ENCODE assay signal across 8 mouse cellular contexts in the genomic region with DNA sequence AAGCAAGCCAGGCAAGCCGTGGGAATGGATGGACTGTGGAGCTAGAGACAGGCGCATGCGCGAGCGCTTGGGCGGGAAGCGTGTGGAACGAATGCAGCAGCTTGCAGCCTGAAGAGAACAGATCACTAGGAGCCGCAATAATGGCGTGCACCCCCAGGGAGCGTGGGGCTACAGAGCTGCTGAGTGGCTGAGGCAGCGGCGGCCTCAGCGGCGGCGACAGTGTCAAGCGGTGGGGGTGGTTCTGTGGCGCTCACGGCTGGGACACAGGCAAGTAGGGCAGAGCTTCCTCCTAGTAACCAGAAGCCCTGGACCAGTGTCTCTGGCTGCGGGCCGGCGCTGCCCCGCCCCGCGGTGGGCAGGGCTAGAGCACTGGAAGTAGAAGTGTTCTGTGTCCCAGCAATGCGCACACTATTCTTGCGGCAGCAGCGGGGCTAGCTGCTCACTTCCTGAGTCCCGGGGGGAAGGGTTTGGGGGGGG. TPM values are rescaled to one million over a fixed set of nuclear protein-coding genes. Genes with fewer than 3 reads are reported as not detected.
DNase-seq lines count a peak whose midpoint lies in the region; ATAC-seq and TF ChIP-seq lines count a peak whose summit lies in the region.

No protein-coding gene starts in this region.

- H3K27ac ChIP-seq in MEL (ENCODE audit: control insufficient read depth, low read depth, low read length): peak overlapping the region; percentile 83
- peak overlapping the region; percentile 14 for H3K27ac ChIP-seq in cerebellum, adult 2 months (ENCODE audit: insufficient read depth, low read length)
- H3K27ac ChIP-seq in hindbrain, embryonic 10.5 days: peak overlapping the region; percentile 95
- H3K27ac ChIP-seq in lung, postnatal 0 days (ENCODE audit: low read length): peak overlapping the region; percentile 78

- TF ChIP-seq POLR2A in MEL (IDR thresholded peaks at IDR 0.05; ENCODE audit: control insufficient read depth in 1 of 2, insufficient read depth in 1 of 2, low read depth in 1 of 2, low read length in 2 of 2, poor library complexity in 1 of 2): peak in 1 of 2 experiments; percentile 76; a peak in 2 of 4 replicates
- peak; percentile 57 for TF ChIP-seq POLR2A in cerebellum, adult 2 months (IDR thresholded peaks at IDR 0.05; ENCODE audit: borderline replicate concordance, insufficient read depth, low read length)

- H3K4me2 ChIP-seq in lung, postnatal 0 days (replicated peaks; ENCODE audit: low read depth, low read length): peak overlapping the region; percentile 82

- H3K4me1 ChIP-seq in MEL (ENCODE audit: control insufficient read depth in 1 of 2, insufficient read depth in 2 of 2, low read length in 2 of 2): peaks cover 2 to 6% of the 10 kb centered on the region in 2 experiments
- no peaks in the 10 kb centered on the region; the same call in 1 of the 2 replicates for H3K4me1 ChIP-seq in cerebellum, adult 2 months (ENCODE audit: control insufficient read depth, insufficient read depth, low read length)
- H3K4me1 ChIP-seq in hindbrain, embryonic 10.5 days (replicated peaks): peaks cover 10% of the 10 kb centered on the region
- H3K4me1 ChIP-seq in lung, postnatal 0 days (ENCODE audit: insufficient read depth, low read depth, low read length): peaks cover 2% of the 10 kb centered on the region; the same call in 1 of the 2 replicates

- H3K9me3 ChIP-seq in MEL (replicated peaks; ENCODE audit: insufficient read depth, low read length): no peaks in the 10 kb centered on the region
- no peaks in the 10 kb centered on the region for H3K9me3 ChIP-seq in hindbrain, embryonic 10.5 days
- no peaks in the 10 kb centered on the region for H3K9me3 ChIP-seq in lung, postnatal 0 days (ENCODE audit: low read length)

- H3K36me3 ChIP-seq in MEL (ENCODE audit: control insufficient read depth in 1 of 2, insufficient read depth in 2 of 2, low read length in 2 of 2): peaks cover 0 to 2% of the 10 kb centered on the region in 2 experiments; a peak in 1 of 4 replicates
- H3K36me3 ChIP-seq in hindbrain, embryonic 10.5 days: no peaks in the 10 kb centered on the region
- no peaks in the 10 kb centered on the region for H3K36me3 ChIP-seq in lung, postnatal 0 days (ENCODE audit: insufficient read depth, low read length)

- peak overlapping the region; percentile 70 to 97 for H3K4me3 ChIP-seq in MEL (ENCODE audit: control insufficient read depth in 1 of 2, insufficient read depth in 1 of 2, low read depth in 2 of 2, low read length in 2 of 2)
- peak overlapping the region; percentile 54 for H3K4me3 ChIP-seq in cerebellum, adult 2 months (replicated peaks; ENCODE audit: insufficient read depth, low read depth, low read length)
- peak overlapping the region; percentile 63 for H3K4me3 ChIP-seq in hindbrain, embryonic 10.5 days
- H3K4me3 ChIP-seq in lung, postnatal 0 days (ENCODE audit: low read depth, low read length): peak overlapping the region; percentile 45

- no peaks in the 10 kb centered on the region; the same call in 1 of the 2 replicates for H3K79me2 ChIP-seq in MEL (ENCODE audit: control insufficient read depth, insufficient read depth, low read length, poor library complexity)

- peaks cover 0 to 2% of the 10 kb centered on the region in 2 experiments; a peak in 2 of 4 replicates for H3K27me3 ChIP-seq in MEL (ENCODE audit: control insufficient read depth in 1 of 2, insufficient read depth in 2 of 2, low read length in 2 of 2)
- no peaks in the 10 kb centered on the region for H3K27me3 ChIP-seq in cerebellum, adult 2 months (ENCODE audit: control insufficient read depth, insufficient read depth, low read length)
- H3K27me3 ChIP-seq in hindbrain, embryonic 10.5 days (ENCODE audit: insufficient read depth, poor library complexity, severe bottlenecking): 0 out of 2 replicates have a peak, but pooled peaks cover 3% of the 10 kb centered on the region
- H3K27me3 ChIP-seq in lung, postnatal 0 days (replicated peaks; ENCODE audit: insufficient read depth, low read length): no peaks in the 10 kb centered on the region

- TF ChIP-seq CTCF in MEL (IDR thresholded peaks at IDR 0.05 in 2 of 3, conservative IDR thresholded peaks at IDR 0.05 in 1 of 3; ENCODE audit: control insufficient read depth in 1 of 3, insufficient read depth in 1 of 3, low read depth in 2 of 3, low read length in 3 of 3, poor library complexity in 1 of 3, severe bottlenecking in 1 of 3): no peak
- TF ChIP-seq CTCF in cerebellum, adult 2 months (IDR thresholded peaks at IDR 0.05; ENCODE audit: borderline replicate concordance, insufficient read depth, low read depth, low read length): no peak
- TF ChIP-seq CTCF in lung, postnatal 0 days (IDR thresholded peaks at IDR 0.05): peak; percentile 36

- TF ChIP-seq RAD21 in MEL (IDR thresholded peaks at IDR 0.05; ENCODE audit: low read depth, low read length): no peak

- H3K9ac ChIP-seq in MEL (ENCODE audit: control insufficient read depth, low read depth, low read length, poor library complexity, severe bottlenecking): peak overlapping the region; percentile 74
- H3K9ac ChIP-seq in lung, postnatal 0 days (replicated peaks; ENCODE audit: low read depth): peak overlapping the region; percentile 44; the same call in 1 of the 2 replicates

- WGBS in cerebellum, adult 2 months: under 1% methylated on average over 29 of the region's 29 CpGs
- under 1% methylated on average over 29 of the region's 29 CpGs for WGBS in hindbrain, embryonic 10.5 days
- WGBS in lung, postnatal 0 days: under 1% methylated on average over 28 of the region's 29 CpGs

- peak; percentile 96 for DNase-seq in MEL (ENCODE audit: low read depth, low spot score)
- peak; percentile 93 to 95 for DNase-seq in cerebellum, adult 2 months
- peak; percentile 92 for DNase-seq in forelimb bud, embryonic 11.5 days (ENCODE audit: low read depth, low spot score)
- peak; percentile 95 for DNase-seq in hindbrain, embryonic 10.5 days (ENCODE audit: low spot score)
- DNase-seq in layer of hippocampus, adult 9-11 months: peak; percentile 94
- peak; percentile 93 for DNase-seq in lung, postnatal 0 days (ENCODE audit: low spot score)
- peak; percentile 75 for DNase-seq in ovary, postnatal 14 days (ENCODE audit: low spot score)
- DNase-seq in thymus, postnatal 14 days: peak; percentile 86

- TF ChIP-seq EP300 in MEL (IDR thresholded peaks at IDR 0.05; ENCODE audit: low read depth in 1 of 2, low read length in 2 of 2): no peak; a peak in 1 of 4 replicates
- TF ChIP-seq EP300 in lung, postnatal 0 days (IDR thresholded peaks at IDR 0.05): no peak

- ATAC-seq in lung, postnatal 0 days: peak; percentile 98

TF ChIP-seq in MEL, 35 proteins besides CTCF, POLR2A, EP300 and RAD21 (continues in another document):
- TF ChIP-seq E2F4 (IDR thresholded peaks at IDR 0.05; ENCODE audit: borderline replicate concordance, low read depth, low read length) (peak; percentile 93; the same call in 1 of the 2 replicates), MAX (IDR thresholded peaks at IDR 0.05; ENCODE audit: low read length) (peak; percentile 87), NELFE (IDR thresholded peaks at IDR 0.05; ENCODE audit: low read depth, low read length) (peak; percentile 33; the same call in 1 of the 2 replicates), ZMIZ1 (IDR thresholded peaks at IDR 0.05; ENCODE audit: low read depth, low read length) (peak; percentile 83), GATA1 (IDR thresholded peaks at IDR 0.05; ENCODE audit: low read depth, low read length) (no peak), HCFC1 (IDR thresholded peaks at IDR 0.05; ENCODE audit: low read depth, low read length) (peak; percentile 35; the same call in 1 of the 2 replicates), TCF12 (IDR thresholded peaks at IDR 0.05; ENCODE audit: low read depth, low read length) (no peak), POLR2AphosphoS2 (IDR thresholded peaks at IDR 0.05; ENCODE audit: low read length) (peak; percentile 63; the same call in 1 of the 2 replicates), MAZ (IDR thresholded peaks at IDR 0.05; ENCODE audit: low read depth, low read length) (peak; percentile 72; the same call in 1 of the 2 replicates)

RNA-seq across cellular contexts. Expression of a gene that starts 7.3 kb away (rescaled TPM):
- total RNA-seq in MEL (2012; rRNA removed): not detected in 2 replicates
- polyA plus RNA-seq in MEL (2012; ENCODE audit: insufficient read depth in 1 of 2, insufficient read length in 2 of 2, low read depth in 1 of 2, low replicate concordance in 2 of 2, missing spikeins in 1 of 2): not detected
- not detected in 2 replicates for polyA plus RNA-seq in cerebellum, adult 2 months (2012; rRNA removed)
- not detected in 2 replicates for polyA plus RNA-seq in hindbrain, embryonic 10.5 days (2016; fragmentation: Nextera tagmentation; extraction: Ambion mirVana)
- 0.35 and 0.64 TPM in 2 replicates for polyA plus RNA-seq in lung, postnatal 0 days (2015; fragmentation: Nextera tagmentation; extraction: Ambion mirVana)

RNA-seq across cellular contexts. Expression of a gene that starts 16.9 kb away (rescaled TPM):
- not detected in 2 replicates for total RNA-seq in MEL (2012; rRNA removed)
- not detected for polyA plus RNA-seq in MEL (2012; ENCODE audit: insufficient read depth in 1 of 2, insufficient read length in 2 of 2, low read depth in 1 of 2, low replicate concordance in 2 of 2, missing spikeins in 1 of 2)
- polyA plus RNA-seq in cerebellum, adult 2 months (2012; rRNA removed): not detected in 2 replicates
- not detected in 2 replicates for polyA plus RNA-seq in hindbrain, embryonic 10.5 days (2016; fragmentation: Nextera tagmentation; extraction: Ambion mirVana)
- not detected in 2 replicates for polyA plus RNA-seq in lung, postnatal 0 days (2015; fragmentation: Nextera tagmentation; extraction: Ambion mirVana)

RNA-seq across cellular contexts. Expression of a gene that starts 30.5 kb away (rescaled TPM):
- not detected in 2 replicates for total RNA-seq in MEL (2012; rRNA removed)
- polyA plus RNA-seq in MEL (2012; ENCODE audit: insufficient read depth in 1 of 2, insufficient read length in 2 of 2, low read depth in 1 of 2, low replicate concordance in 2 of 2, missing spikeins in 1 of 2): not detected
- polyA plus RNA-seq in cerebellum, adult 2 months (2012; rRNA removed): not detected in 2 replicates
- not detected in 2 replicates for polyA plus RNA-seq in hindbrain, embryonic 10.5 days (2016; fragmentation: Nextera tagmentation; extraction: Ambion mirVana)
- polyA plus RNA-seq in lung, postnatal 0 days (2015; fragmentation: Nextera tagmentation; extraction: Ambion mirVana): not detected in 2 replicates

RNA-seq across cellular contexts. Expression of a gene that starts 43.9 kb away (rescaled TPM):
- total RNA-seq in MEL (2012; rRNA removed): not detected in 2 replicates
- not detected for polyA plus RNA-seq in MEL (2012; ENCODE audit: insufficient read depth in 1 of 2, insufficient read length in 2 of 2, low read depth in 1 of 2, low replicate concordance in 2 of 2, missing spikeins in 1 of 2)
- not detected in 2 replicates for polyA plus RNA-seq in cerebellum, adult 2 months (2012; rRNA removed)
- polyA plus RNA-seq in hindbrain, embryonic 10.5 days (2016; fragmentation: Nextera tagmentation; extraction: Ambion mirVana): not detected in 2 replicates
- polyA plus RNA-seq in lung, postnatal 0 days (2015; fragmentation: Nextera tagmentation; extraction: Ambion mirVana): not detected in 2 replicates

RNA-seq across cellular contexts. Expression of a gene that starts 43.9 kb away (rescaled TPM):
- not detected in 2 replicates for total RNA-seq in MEL (2012; rRNA removed)
- polyA plus RNA-seq in MEL (2012; ENCODE audit: insufficient read depth in 1 of 2, insufficient read length in 2 of 2, low read depth in 1 of 2, low replicate concordance in 2 of 2, missing spikeins in 1 of 2): not detected
- polyA plus RNA-seq in cerebellum, adult 2 months (2012; rRNA removed): not detected in 2 replicates
- polyA plus RNA-seq in hindbrain, embryonic 10.5 days (2016; fragmentation: Nextera tagmentation; extraction: Ambion mirVana): not detected in 2 replicates
- polyA plus RNA-seq in lung, postnatal 0 days (2015; fragmentation: Nextera tagmentation; extraction: Ambion mirVana): 0.25 TPM in 1 of 2 replicates, not detected in the other

Comparison
In these comparisons a context has a peak if more than half of its experiments do, and no peak if none do; other contexts are left out.
1. Peak in every context shown above with its lines: DNase-seq, ATAC-seq, H3K4me3 ChIP-seq and H3K27ac ChIP-seq.
2. H3K27ac ChIP-seq: peak in every context shown above with its lines; median percentile 95 in hindbrain, embryonic 10.5 days; 83 in MEL; 78 in lung, postnatal 0 days; 14 in cerebellum, adult 2 months.